Mouse (Mus musculus): ENCODE measurements around the gene Agpat2. TPM values are rescaled to one million over a fixed set of nuclear protein-coding genes. Genes with fewer than 3 reads are reported as not detected.

The Agpat2 gene
- total RNA-seq, 4 experiments from 2014 or later: 2.9 to 8.9 (median 5.6) TPM

Small RNAs within 50 kb of the gene (microRNA-seq; reads per million reads assigned to microRNA genes)
- gene Mir126a (not detected), gene Mir126b (not detected)

Other genes starting within 250 kb of the Agpat2 start
- under 1 TPM; 0.22 to 0.51 (median 0.47) TPM for gene Card9, start 243.5 kb downstream of the Agpat2 start, total RNA-seq (2022)
- 1 to 10 TPM; 3.0 to 8.2 (median 4.9) TPM for gene Snapc4, start 223.8 kb downstream of the Agpat2 start, total RNA-seq (2022)
- gene Entr1, start 215.1 kb downstream of the Agpat2 start, total RNA-seq (2022): 10 to 100 TPM; 17.8 to 28.0 (median 24.8) TPM
- 100 to 1,000 TPM; 132 to 147 (median 133) TPM for gene Pmpca, start 215.1 kb downstream of the Agpat2 start, total RNA-seq (2022)
- 1 to 10 TPM; 9.0 to 9.6 (median 9.2) TPM for gene Inpp5e, start 195.2 kb downstream of the Agpat2 start, total RNA-seq (2022)
- 10 to 100 TPM; 22.2 to 26.6 (median 24.3) TPM for gene Sec16a, start 159.2 kb downstream of the Agpat2 start, total RNA-seq (2022)
- 1 to 10 TPM; 4.9 to 7.0 (median 5.2) TPM for gene Notch1, start 87.8 kb downstream of the Agpat2 start, total RNA-seq (2022)
- gene Egfl7, start 24.4 kb downstream of the Agpat2 start, total RNA-seq (2022): 10 to 100 TPM; 28.7 to 37.4 (median 31.6) TPM
- gene Gm20532, start 17.8 kb downstream of the Agpat2 start, total RNA-seq (2022): not detected
- gene Fam69b, start 24.0 kb upstream of the Agpat2 start, total RNA-seq (2022): 1 to 10 TPM; 1.3 to 2.1 (median 1.6) TPM
- gene Lcn4, start 66.9 kb upstream of the Agpat2 start, total RNA-seq (2022): not detected